Mouse (Mus musculus) left cerebral cortex, postnatal 4 days (tissue): Measurements from ENCODE around the gene Btbd35f8. TPM values are rescaled to one million over a fixed set of nuclear protein-coding genes. Genes with fewer than 3 reads are reported as not detected.
"Not testable (repeated sequence)": the region's sequence is repeated elsewhere in the genome, so short reads cannot be mapped to it uniquely, and the experiment has no call there.

Source experiments
- DNase-seq: peaks from one replicate; pipeline ENCODE4 v3.0.0-alpha.2; 2022
- intact Hi-C: fragments of 180-260 bp; cut with DNase I; formaldehyde crosslinking; loops from one replicate; pipeline ENCODE4 v1.15.1; 2025
- total RNA-seq, 2 experiments: library from RNA; stranded (reverse); gene quantifications; 2 replicates each; pipeline ENCODE4 v1.2.3; 2021

The Btbd35f8 gene
- total RNA-seq, result not detected

DNA sequence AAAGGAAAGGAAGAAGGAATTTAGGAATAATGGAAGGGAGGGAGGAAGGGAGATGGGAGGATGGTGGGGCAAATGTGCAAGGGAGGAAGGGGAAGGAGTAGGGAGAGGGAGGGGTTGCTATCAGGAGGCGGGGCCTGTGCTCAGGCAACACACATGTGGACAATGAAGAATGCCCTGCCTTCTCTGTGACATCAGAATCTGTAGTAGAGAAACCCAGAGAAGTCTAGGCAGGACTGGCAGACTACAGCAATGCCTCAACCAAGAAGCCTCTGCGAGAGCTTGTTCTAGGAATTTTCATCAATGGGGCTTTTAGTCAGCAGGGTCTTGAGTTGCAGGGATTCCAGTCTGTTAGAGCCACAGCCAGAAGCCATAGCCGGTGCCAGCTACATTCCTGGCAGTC lies at the start of gene Btbd35f8:
Gene Btbd35f8 (plus strand): TSS at position 301 of the 400 bp plus-strand sequence.
- intact Hi-C loops, DNase-seq: not testable (repeated sequence)

Other genes starting within 250 kb of the Btbd35f8 start
- not detected for gene Spin2g, start 211.8 kb upstream of the Btbd35f8 start, total RNA-seq